Mouse (Mus musculus): ENCODE results near the gene Gm28539.

GRCm38 (mm10) chr16:18896429-18896828 is 60.0 kb downstream of the Gm28539 start:
- no peak for TF ChIP-seq CTCF (IDR thresholded peaks at IDR 0.05; ENCODE audit: insufficient read depth, low read length)
- TF ChIP-seq POLR2A (IDR thresholded peaks at IDR 0.05; ENCODE audit: borderline replicate concordance, extremely low read depth, low read depth, low read length): no peak

Measured in lung, adult 2 months (tissue).